Mouse (Mus musculus) small intestine, adult 2 months (tissue): ENCODE measurements around the gene Mcoln3. TPM values are rescaled to one million over a fixed set of nuclear protein-coding genes. Genes with fewer than 3 reads are reported as not detected.

Experiments used
- H3K27ac ChIP-seq: fragments of 200-500 bp; 2 replicates; pipeline ENCODE4 v1.5.1; 2012; ENCODE audit warnings: low read depth, low read length, control low read depth, inconsistent platforms; ENCODE audit not compliant: insufficient read depth
- H3K27me3 ChIP-seq: fragments of 200-500 bp; 2 replicates; pipeline ENCODE4 v1.6.1; 2012; ENCODE audit warnings: mild to moderate bottlenecking, moderate library complexity, low read length, inconsistent platforms; ENCODE audit not compliant: control insufficient read depth, insufficient read depth
- H3K36me3 ChIP-seq: fragments of 200-500 bp; 2 replicates; pipeline ENCODE4 v1.6.1; 2012; ENCODE audit warnings: mild to moderate bottlenecking, low read length, control low read depth, inconsistent platforms; ENCODE audit not compliant: control insufficient read depth, insufficient read depth
- H3K4me1 ChIP-seq: fragments of 200-500 bp; 2 replicates; pipeline ENCODE4 v1.6.1; 2012; ENCODE audit warnings: low read length, inconsistent platforms, mixed read lengths; ENCODE audit not compliant: control insufficient read depth, insufficient read depth, insufficient read length
- H3K4me3 ChIP-seq: fragments of 200-500 bp; 2 replicates; pipeline ENCODE4 v1.5.1; 2012; ENCODE audit warnings: low read depth, mild to moderate bottlenecking, control low read depth, inconsistent platforms, low read length, moderate library complexity
- CTCF ChIP-seq: fragments of 200-500 bp; IDR thresholded peaks from 2 replicates; pipeline ENCODE4 v1.5.1; 2012; ENCODE audit warnings: low read depth, mild to moderate bottlenecking, control low read depth, inconsistent platforms, low read length, moderate library complexity, mixed read lengths; ENCODE audit not compliant: insufficient replicate concordance, insufficient read length; ENCODE audit errors: extremely low read depth
- POLR2A ChIP-seq: fragments of 200-500 bp; IDR thresholded peaks from 2 replicates; pipeline ENCODE4 v1.6.1; 2012; ENCODE audit warnings: low read depth, mild to moderate bottlenecking, control low read depth, inconsistent platforms, low read length, moderate library complexity
- WGBS: fragments of 180-500 bp; shearing (Covaris S2); methylation state at CpG from one replicate; pipeline ENCODE4 v1.1.7; 2018; 5-methylcytosine and 5-hydroxymethylcytosine counted together
- polyA plus RNA-seq: library from polyadenylated mRNA; depleted of rRNA; stranded (reverse); fragments of >200 nt; gene quantifications from 2 replicates; pipeline ENCODE4 v1.2.3, GENCODE M21; 2012; rRNA removed

Mcoln3 gene
- polyA plus RNA-seq, 1 experiment: 0.25 TPM

GRCm38 (mm10) chr3:146189933-146190332 is 72.7 kb downstream of the Mcoln3 start:
- Histone ChIP-seq H3K27me3 (no peaks in the 10 kb centered on the region), H3K4me3 (no peak overlapping the region), H3K36me3 (0 out of 2 replicates have a peak, but pooled peaks cover 4% of the 10 kb centered on the region), H3K4me1 (no peaks in the 10 kb centered on the region), H3K27ac (no peak overlapping the region)
- 84% methylated on average over 10 of the region's 10 CpGs for WGBS
- TF ChIP-seq CTCF (no peak), POLR2A (no peak)

Other genes starting within 250 kb of the Mcoln3 start
- 3.5 and 7.9 TPM in 2 replicates for gene Bcl10, start 194.6 kb upstream of the Mcoln3 start, polyA plus RNA-seq
- 14.8 and 20.0 TPM in 2 replicates for gene 2410004B18Rik, start 179.4 kb upstream of the Mcoln3 start, polyA plus RNA-seq
- gene Syde2, start 129.6 kb upstream of the Mcoln3 start, polyA plus RNA-seq: 2.0 and 3.8 TPM in 2 replicates
- gene Wdr63, start 9.3 kb upstream of the Mcoln3 start, polyA plus RNA-seq: 0.20 TPM in 1 of 2 replicates, not detected in the other
- 2.6 and 5.1 TPM in 2 replicates for gene Mcoln2, start 32.4 kb downstream of the Mcoln3 start, polyA plus RNA-seq
- 2.6 and 12.8 TPM in 2 replicates for gene Lpar3, start 103.5 kb downstream of the Mcoln3 start, polyA plus RNA-seq